Mouse (Mus musculus) liver, postnatal 0 days (tissue): ENCODE measurements around the gene Ptpre. TPM values are rescaled to one million over a fixed set of nuclear protein-coding genes. Genes with fewer than 3 reads are reported as not detected.
A peak's percentile ranks its signal among the peaks of the same experiment; 100 is the strongest.
"Not testable (repeated sequence)": the region's sequence is repeated elsewhere in the genome, so short reads cannot be mapped to it uniquely, and the experiment has no call there.

Source experiments
- ATAC-seq: fragments of 200-750 bp; cut with Nextera tagmentation; 2 replicates; pipeline ENCODE4 v1.8.0; 2017; ENCODE audit warnings: mild to moderate bottlenecking, moderate library complexity
- DNase-seq: peaks from one replicate; pipeline ENCODE4 v3.0.0-alpha.2; 2016
- H3K27ac ChIP-seq: fragments of 300-500 bp; sonication (generic); 2 replicates; pipeline ENCODE4 v1.5.1; 2014; ENCODE audit warnings: antibody characterized with exemption, moderate library complexity, mild to moderate bottlenecking, low read depth
- H3K27me3 ChIP-seq: fragments of 300-500 bp; sonication (generic); 2 replicates; pipeline ENCODE4 v1.6.1; 2014; ENCODE audit warnings: low read length, control low read depth, mixed read lengths; ENCODE audit not compliant: insufficient read depth
- H3K36me3 ChIP-seq: fragments of 300-500 bp; sonication (generic); replicated peaks from 2 replicates; pipeline ENCODE4 v1.6.1; 2014; ENCODE audit warnings: mild to moderate bottlenecking, control low read depth, low read length, moderate library complexity, mixed read lengths; ENCODE audit not compliant: insufficient read depth
- H3K4me1 ChIP-seq: fragments of 300-500 bp; sonication (generic); 2 replicates; pipeline ENCODE4 v1.6.1; 2014; ENCODE audit warnings: antibody characterized with exemption, mild to moderate bottlenecking, control low read depth; ENCODE audit not compliant: insufficient read depth
- H3K4me2 ChIP-seq: fragments of 300-500 bp; sonication (generic); 2 replicates; pipeline ENCODE4 v1.6.1; 2014; ENCODE audit warnings: low read depth, mild to moderate bottlenecking, low read length, moderate library complexity, mixed read lengths
- H3K4me3 ChIP-seq: fragments of 300-500 bp; sonication (generic); 2 replicates; pipeline ENCODE4 v1.5.1; 2014; ENCODE audit warnings: low read depth, low read length
- H3K9ac ChIP-seq: fragments of 300-500 bp; sonication (generic); replicated peaks from 2 replicates; pipeline ENCODE4 v1.6.1; 2014; ENCODE audit warnings: mild to moderate bottlenecking, moderate library complexity
- H3K9me3 ChIP-seq: fragments of 300-500 bp; sonication (generic); 2 replicates; pipeline ENCODE4 v1.6.1; 2016; ENCODE audit warnings: mild to moderate bottlenecking, control low read depth, low read length, mixed read lengths
- CTCF ChIP-seq: sonication (generic); IDR thresholded peaks from 2 replicates; pipeline ENCODE4 v1.5.1; 2016; ENCODE audit warnings: antibody characterized with exemption, low read depth
- EP300 ChIP-seq: IDR thresholded peaks from 2 replicates; pipeline ENCODE4 v1.6.1; 2016; ENCODE audit warnings: antibody characterized with exemption, low read depth, mild to moderate bottlenecking
- WGBS: fragments of 180-500 bp; shearing (Covaris S2); extraction: QIAGEN DNeasy Blood & Tissue Kit; methylation state at CpG from one replicate; pipeline ENCODE4 v1.1.7; 2014; ENCODE audit not compliant: insufficient replicate concordance; 5-methylcytosine and 5-hydroxymethylcytosine counted together
- polyA plus RNA-seq: library from polyadenylated mRNA; unstranded; fragments of >200 nt; fragmentation: Nextera tagmentation; extraction: Ambion mirVana; gene quantifications from 2 replicates; pipeline ENCODE4 v1.2.1, GENCODE M21; 2015

Gene Ptpre
- polyA plus RNA-seq, 1 experiment from 2014 or later, result 3.9 TPM

DNA sequence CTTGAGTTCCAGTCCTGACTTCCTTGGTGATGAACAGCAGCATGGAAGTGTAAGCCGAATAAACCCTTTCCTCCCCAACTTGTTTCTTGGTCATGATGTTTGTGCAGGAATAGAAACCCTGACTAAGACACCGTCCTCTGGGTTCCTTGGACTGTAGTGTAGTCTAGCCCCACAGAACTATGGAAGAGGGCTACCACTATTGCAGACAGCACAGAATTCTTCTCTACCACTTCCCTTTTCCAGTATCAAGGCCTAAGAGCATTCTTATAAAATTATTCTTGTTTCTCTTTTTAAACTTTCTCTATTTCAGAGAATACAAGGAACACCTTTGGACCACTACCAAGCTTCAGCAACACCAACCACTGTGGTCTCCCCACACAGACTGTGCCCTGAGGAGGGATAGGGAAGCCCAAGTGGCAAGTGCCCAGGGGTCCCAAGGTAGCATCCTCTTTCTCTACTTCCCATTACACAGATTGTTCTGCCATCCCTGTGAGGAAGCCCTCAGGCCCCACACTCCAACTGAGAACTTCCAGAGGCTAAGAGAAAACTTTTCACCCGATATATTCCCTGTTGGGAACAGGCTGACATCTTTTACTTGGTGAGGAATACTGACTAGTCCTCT lies 38.6 kb upstream of the Ptpre start:
- 53% methylated on average over 2 of the region's 3 CpGs for WGBS
- Histone ChIP-seq H3K27me3 (no peaks in the 10 kb centered on the region), H3K4me3 (no peak overlapping the region), H3K9ac (no peak overlapping the region), H3K9me3 (no peaks in the 10 kb centered on the region), H3K4me2 (no peak overlapping the region), H3K36me3 (no peaks in the 10 kb centered on the region), H3K4me1 (no peaks in the 10 kb centered on the region), H3K27ac (no peak overlapping the region)
- TF ChIP-seq EP300, result no peak
- no peak for TF ChIP-seq CTCF
- no peak for DNase-seq
- no peak for ATAC-seq

DNA sequence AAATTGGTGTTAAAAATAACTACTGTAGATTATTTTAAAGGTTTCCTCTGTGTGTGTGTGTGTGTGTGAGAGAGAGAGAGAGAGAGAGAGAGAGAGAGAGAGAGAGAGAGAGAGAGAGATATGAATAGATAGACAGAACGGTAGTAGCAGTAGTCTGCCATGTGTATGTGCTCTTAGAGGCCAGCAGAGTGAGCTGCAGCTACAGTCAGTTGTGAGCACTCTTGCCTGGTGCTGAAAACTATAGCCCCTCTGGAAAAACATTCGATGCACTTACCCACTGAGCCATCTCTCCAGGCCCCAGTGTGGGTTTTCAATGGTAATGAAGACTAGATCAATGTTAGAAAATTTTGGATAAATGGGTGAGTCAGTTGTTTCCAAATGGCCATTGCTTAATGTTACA lies 37.9 kb upstream of the Ptpre start:
- ATAC-seq (no peak), DNase-seq (no peak)
- Histone ChIP-seq H3K4me2 (no peak overlapping the region), H3K27ac (no peak overlapping the region), H3K9ac (no peak overlapping the region), H3K4me1 (no peaks in the 10 kb centered on the region), H3K27me3 (no peaks in the 10 kb centered on the region), H3K36me3 (no peaks in the 10 kb centered on the region), H3K9me3 (no peaks in the 10 kb centered on the region), H3K4me3 (no peak overlapping the region)
- 37% methylated on average over 2 of the region's 2 CpGs for WGBS
- TF ChIP-seq CTCF, result 0 out of 2 replicates have a peak, but pooled peaks have one; percentile 31
- TF ChIP-seq EP300, result no peak

DNA sequence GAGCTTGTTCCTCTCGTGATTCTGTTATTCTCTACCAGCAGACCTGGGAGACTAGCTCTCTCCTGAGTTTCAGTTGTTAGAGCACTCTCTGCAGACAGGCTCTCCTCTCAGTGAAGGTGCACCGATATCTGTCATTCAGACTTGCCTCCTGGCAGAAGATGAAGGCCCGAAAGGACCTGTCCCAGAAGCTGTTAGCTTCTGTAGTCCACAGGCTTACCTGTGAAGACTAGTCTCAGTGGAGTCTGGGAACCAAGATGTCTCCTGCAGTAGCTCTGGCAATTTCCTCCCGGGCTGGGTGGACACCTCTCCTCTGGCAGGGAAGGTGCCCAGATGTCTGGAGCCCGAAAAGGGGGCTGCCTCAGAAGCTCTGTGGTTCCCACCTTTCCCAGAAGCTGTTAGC lies 30.8 kb upstream of the Ptpre start:
- WGBS, result 74% methylated on average over 5 of the region's 5 CpGs

DNA sequence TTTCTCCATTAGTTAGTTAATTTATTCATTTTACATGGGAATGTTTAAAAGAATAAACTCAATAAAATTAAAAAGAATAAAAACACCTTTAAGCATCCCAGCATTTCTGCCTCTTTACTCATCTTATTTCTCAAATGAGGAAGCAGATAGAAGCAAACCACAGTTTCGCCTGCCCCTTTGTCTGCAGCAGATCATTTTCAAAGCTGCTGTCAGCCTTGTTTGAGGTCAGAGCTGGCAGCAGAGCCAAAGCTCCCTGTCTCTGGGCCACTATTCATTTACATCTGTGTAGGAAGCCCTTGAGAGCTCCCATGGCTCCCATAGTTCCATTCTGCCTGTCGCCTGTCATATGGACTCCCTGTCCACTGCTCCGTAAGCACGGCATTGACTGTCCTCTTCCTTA lies 28.7 kb upstream of the Ptpre start:
- DNase-seq (no peak), ATAC-seq (no peak)
- Histone ChIP-seq H3K27ac (no peak overlapping the region), H3K27me3 (no peaks in the 10 kb centered on the region), H3K4me2 (no peak overlapping the region), H3K9ac (no peak overlapping the region), H3K36me3 (no peaks in the 10 kb centered on the region), H3K4me3 (no peak overlapping the region), H3K4me1 (no peaks in the 10 kb centered on the region), H3K9me3 (no peaks in the 10 kb centered on the region)
- TF ChIP-seq CTCF, result no peak
- TF ChIP-seq EP300, result no peak
- WGBS, result 55% methylated on average over 4 of the region's 4 CpGs

More for the DNA sequence above, 30.8 kb upstream of the Ptpre start:
- not testable (repeated sequence) for H3K36me3 ChIP-seq, ATAC-seq, H3K27ac ChIP-seq, H3K27me3 ChIP-seq, H3K4me2 ChIP-seq, H3K4me1 ChIP-seq, H3K4me3 ChIP-seq, H3K9me3 ChIP-seq, DNase-seq, H3K9ac ChIP-seq

DNA sequence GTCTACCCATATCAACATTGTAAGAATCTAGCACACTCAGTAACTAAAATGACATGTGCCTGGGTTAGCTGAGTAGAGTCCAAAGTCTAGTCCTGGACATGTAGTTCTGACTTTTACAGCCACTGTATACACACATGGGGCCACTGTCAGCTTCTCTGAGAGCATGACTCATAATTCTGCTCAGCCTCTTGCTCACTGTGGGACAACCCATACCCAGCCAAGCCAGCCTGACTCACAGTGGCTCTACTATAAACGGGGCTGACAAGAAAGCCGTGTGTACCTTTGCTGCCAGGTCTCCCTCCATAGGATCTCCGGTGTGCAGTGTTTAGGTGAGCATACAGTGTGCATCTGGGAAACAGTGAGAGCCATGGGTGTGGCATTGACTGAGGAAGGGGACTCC lies 28.0 kb upstream of the Ptpre start:
- Histone ChIP-seq H3K4me2 (no peak overlapping the region), H3K27me3 (no peaks in the 10 kb centered on the region), H3K36me3 (no peaks in the 10 kb centered on the region), H3K4me1 (no peaks in the 10 kb centered on the region), H3K27ac (no peak overlapping the region), H3K9me3 (no peaks in the 10 kb centered on the region), H3K9ac (no peak overlapping the region), H3K4me3 (no peak overlapping the region)
- ATAC-seq, result peak; percentile 61
- DNase-seq, result no peak
- 82% methylated on average over 3 of the region's 3 CpGs for WGBS
- no peak for TF ChIP-seq CTCF
- no peak for TF ChIP-seq EP300

DNA sequence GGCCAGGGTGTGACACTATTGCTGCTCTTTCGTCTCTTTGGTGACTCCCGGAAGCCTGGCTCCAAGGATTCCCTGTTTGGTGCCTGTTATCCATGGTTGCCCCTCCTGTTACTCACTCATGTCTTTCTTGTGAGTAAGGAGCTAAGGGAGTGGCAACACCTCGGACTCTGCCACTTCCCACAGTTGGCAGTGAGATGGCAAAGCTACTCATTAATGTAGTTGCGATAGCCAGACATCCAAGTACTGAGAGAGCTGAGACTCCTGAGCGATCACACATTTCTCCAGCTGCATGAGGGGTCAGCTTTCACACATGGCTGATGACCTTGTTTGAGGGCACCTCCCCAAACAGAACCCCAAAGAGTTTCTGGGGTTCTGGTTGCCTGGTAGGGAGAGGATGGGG lies 26.9 kb upstream of the Ptpre start:
- Histone ChIP-seq H3K27ac (no peak overlapping the region), H3K27me3 (no peaks in the 10 kb centered on the region), H3K36me3 (no peaks in the 10 kb centered on the region), H3K4me1 (no peaks in the 10 kb centered on the region), H3K4me3 (no peak overlapping the region), H3K9me3 (no peaks in the 10 kb centered on the region), H3K9ac (no peak overlapping the region), H3K4me2 (no peak overlapping the region)
- TF ChIP-seq EP300 (no peak), CTCF (no peak)
- DNase-seq (no peak), ATAC-seq (no peak)
- WGBS, result 84% methylated on average over 5 of the region's 5 CpGs

DNA sequence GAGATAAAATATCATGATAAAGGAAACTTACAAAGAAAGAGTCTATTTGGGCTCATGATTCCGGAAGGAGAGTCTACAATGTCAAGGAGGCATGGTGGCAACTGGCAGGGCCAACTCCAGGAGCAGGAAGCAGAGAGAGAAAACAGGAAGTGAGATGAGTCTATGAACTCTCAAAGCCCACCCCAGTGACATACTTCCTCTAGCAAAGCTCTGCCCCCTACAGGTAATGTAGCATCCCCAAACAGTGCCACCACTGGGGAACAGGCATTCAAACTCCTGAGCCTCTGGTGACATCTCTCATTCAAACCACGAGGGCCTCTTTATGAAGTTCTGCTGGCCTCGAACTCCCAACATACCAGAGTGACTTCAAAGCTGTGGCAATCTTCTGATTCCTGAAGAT lies 25.6 kb upstream of the Ptpre start:
- Histone ChIP-seq H3K27me3 (no peaks in the 10 kb centered on the region), H3K4me3 (no peak overlapping the region), H3K27ac (no peak overlapping the region), H3K9ac (no peak overlapping the region), H3K9me3 (no peaks in the 10 kb centered on the region), H3K36me3 (no peaks in the 10 kb centered on the region), H3K4me1 (no peaks in the 10 kb centered on the region), H3K4me2 (no peak overlapping the region)
- TF ChIP-seq EP300, result no peak
- no peak for TF ChIP-seq CTCF
- WGBS, result 72% methylated on average over 3 of the region's 3 CpGs
- DNase-seq (no peak), ATAC-seq (no peak)
